Mouse (Mus musculus): ENCODE data around the gene Efna5. TPM values are rescaled to one million over a fixed set of nuclear protein-coding genes. Genes with fewer than 3 reads are reported as not detected.

Gene Efna5
- polyA plus RNA-seq, 1 experiment from 2014 or later, result 11.5 TPM

DNA sequence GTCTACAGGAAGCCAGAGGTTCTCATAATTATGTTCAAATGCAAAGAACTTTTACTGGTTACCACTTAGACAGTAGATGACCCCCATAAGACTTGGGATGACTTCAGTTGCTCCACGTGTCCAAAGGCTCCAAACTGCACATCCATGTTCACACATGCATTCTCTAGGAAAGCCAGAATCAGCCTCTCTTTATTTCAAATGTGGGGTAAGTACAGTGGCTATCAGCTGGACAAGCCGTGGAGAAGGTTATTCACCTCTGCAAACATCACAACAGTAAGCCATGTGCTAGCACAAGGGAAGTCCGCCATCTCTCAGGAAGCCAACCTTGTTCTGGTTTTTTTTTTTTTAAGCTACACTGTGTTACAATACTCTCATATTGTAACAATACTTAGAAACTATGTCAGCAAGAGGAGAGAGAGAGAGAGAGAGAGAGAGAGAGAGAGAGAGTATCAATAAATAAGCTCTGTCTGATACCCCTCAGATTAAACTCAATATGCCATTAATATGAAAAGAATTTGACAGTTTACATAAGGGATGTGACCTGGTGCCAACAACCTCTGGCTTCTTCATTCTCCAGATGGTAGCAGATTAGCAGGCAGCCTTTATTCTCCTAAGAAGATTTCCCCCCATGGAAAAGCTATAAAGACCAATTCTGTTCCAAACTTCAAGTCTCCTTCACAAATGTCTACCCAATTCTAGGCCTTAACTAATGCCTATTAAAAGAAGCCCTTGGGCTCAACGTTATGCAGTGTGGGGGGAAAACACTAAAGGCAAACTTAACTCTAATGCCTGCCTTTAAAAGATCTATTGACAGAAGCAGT is 95.1 kb downstream of the Efna5 start:
- Histone ChIP-seq H3K27ac (ENCODE audit: low read length) (no peak overlapping the region), H3K36me3 (ENCODE audit: control insufficient read depth, insufficient read depth, low read length) (no peaks in the 10 kb centered on the region), H3K4me1 (replicated peaks; ENCODE audit: control insufficient read depth, insufficient read depth, low read length) (peaks cover 8% of the 10 kb centered on the region), H3K9ac (ENCODE audit: low read length) (no peak overlapping the region), H3K4me3 (ENCODE audit: low read length) (no peak overlapping the region), H3K27me3 (ENCODE audit: control insufficient read depth, insufficient read depth, low read depth, low read length) (no peaks in the 10 kb centered on the region), H3K4me2 (ENCODE audit: low read depth, low read length) (no peak overlapping the region), H3K9me3 (ENCODE audit: control insufficient read depth, low read length) (no peaks in the 10 kb centered on the region)
- no peak for ATAC-seq (ENCODE audit: low read depth)
- WGBS, result 65% methylated on average over 4 of the region's 4 CpGs

DNA sequence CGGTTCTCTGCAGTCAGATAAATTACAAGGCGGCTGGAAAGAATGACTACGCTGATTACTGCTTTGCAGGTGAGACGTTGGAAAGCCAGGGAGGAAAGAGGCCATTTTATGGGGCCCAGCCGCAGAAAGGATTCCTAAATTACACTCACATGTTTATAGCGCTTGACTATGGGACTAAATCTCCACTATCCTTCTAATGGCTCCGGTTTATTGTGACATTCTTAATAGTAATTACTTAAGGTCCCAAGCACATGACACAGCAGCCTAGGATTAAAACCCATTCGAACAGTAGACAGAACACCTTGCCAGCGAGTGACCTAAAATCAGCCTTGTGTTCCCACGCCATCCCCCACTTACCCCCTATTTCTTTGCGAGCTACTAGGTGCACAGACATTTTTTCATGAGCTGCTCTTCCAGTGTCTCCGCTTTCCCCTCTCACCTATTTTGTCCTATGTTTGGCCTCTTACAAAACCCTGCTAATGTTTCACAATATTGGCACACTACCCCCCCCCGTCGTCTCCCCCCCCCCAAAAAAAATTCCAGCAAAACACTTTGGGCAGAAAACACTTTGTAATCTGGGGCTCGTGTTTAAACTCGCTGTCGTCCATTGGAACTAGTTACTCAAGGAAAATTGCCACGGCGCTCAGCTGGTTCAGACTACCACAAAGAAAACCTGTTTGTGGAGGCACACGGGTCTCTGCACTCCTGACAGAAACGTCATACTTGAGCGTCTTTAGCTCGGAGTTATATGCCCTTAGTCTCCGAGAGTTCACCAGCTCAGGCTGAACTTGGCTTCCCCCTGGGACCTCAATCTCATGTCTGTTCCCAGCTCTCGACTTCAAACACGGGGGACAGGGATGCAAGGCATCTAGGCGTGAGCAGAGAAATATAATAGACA is 96.6 kb downstream of the Efna5 start:
- H3K9ac ChIP-seq (ENCODE audit: low read length), result peak overlapping the region; percentile 38; the same call in 1 of the 2 replicates
- 31% methylated on average over 27 of the region's 27 CpGs for WGBS

DNA sequence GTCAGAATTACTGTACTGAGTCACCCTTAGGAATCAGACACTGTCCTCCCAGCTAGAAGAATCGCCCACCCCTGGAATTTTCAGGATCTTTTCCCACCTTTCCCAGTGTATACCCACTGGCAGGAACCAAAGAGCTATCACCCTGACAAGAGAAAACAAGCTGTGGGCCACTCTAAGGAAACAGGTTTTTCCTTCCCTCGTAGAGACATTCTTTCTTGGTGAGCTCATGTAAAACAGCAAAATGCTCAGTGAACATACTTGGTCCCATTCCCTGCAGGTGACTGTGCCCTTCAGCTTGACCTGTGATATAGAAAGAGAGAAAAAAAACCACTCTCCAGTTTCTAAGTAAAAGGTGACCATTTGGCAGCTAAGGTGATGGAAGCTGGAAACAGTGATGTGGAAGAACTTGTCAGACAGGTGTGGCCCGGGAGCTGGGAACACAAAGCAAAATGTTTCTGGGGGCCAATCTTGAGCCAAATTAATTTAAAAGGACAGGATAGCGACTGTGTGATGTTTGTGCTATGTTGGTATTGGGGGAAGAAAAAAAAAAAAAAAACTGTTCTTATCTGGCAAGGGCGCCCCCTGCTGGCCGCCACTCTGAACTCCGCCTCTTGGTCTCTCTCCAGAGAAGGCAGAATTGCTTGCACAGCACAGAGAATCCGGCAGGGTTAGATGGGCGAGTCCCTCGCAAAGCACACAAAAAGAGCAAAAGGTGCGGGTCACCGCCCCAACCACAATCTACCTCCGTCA is 97.4 kb downstream of the Efna5 start:
- 12% methylated on average over 13 of the region's 13 CpGs for WGBS
- ATAC-seq (ENCODE audit: low read depth), result peak; percentile 67
- Histone ChIP-seq H3K9ac (ENCODE audit: low read length) (0 out of 2 replicates have a peak overlapping the region, but pooled peaks have one; percentile 38), H3K4me2 (ENCODE audit: low read depth, low read length) (peak overlapping the region; percentile 54), H3K4me1 (replicated peaks; ENCODE audit: control insufficient read depth, insufficient read depth, low read length) (peaks cover 8% of the 10 kb centered on the region), H3K9me3 (ENCODE audit: control insufficient read depth, low read length) (no peaks in the 10 kb centered on the region), H3K27me3 (ENCODE audit: control insufficient read depth, insufficient read depth, low read depth, low read length) (no peaks in the 10 kb centered on the region), H3K36me3 (ENCODE audit: control insufficient read depth, insufficient read depth, low read length) (no peaks in the 10 kb centered on the region), H3K4me3 (ENCODE audit: low read length) (peak overlapping the region; percentile 35), H3K27ac (ENCODE audit: low read length) (peak overlapping the region; percentile 56)

More for the DNA sequence above, 96.6 kb downstream of the Efna5 start:
- no peaks in the 10 kb centered on the region for H3K36me3 ChIP-seq (ENCODE audit: control insufficient read depth, insufficient read depth, low read length)
- H3K4me1 ChIP-seq (replicated peaks; ENCODE audit: control insufficient read depth, insufficient read depth, low read length), result peaks cover 8% of the 10 kb centered on the region
- no peaks in the 10 kb centered on the region for H3K9me3 ChIP-seq (ENCODE audit: control insufficient read depth, low read length)
- ATAC-seq (ENCODE audit: low read depth), result 0 out of 2 replicates have a peak, but pooled peaks have one; percentile 12
- no peaks in the 10 kb centered on the region for H3K27me3 ChIP-seq (ENCODE audit: control insufficient read depth, insufficient read depth, low read depth, low read length)
- peak overlapping the region; percentile 35 for H3K4me3 ChIP-seq (ENCODE audit: low read length)
- peak overlapping the region; percentile 54 for H3K4me2 ChIP-seq (ENCODE audit: low read depth, low read length)
- H3K27ac ChIP-seq (ENCODE audit: low read length), result peak overlapping the region; percentile 56

DNA sequence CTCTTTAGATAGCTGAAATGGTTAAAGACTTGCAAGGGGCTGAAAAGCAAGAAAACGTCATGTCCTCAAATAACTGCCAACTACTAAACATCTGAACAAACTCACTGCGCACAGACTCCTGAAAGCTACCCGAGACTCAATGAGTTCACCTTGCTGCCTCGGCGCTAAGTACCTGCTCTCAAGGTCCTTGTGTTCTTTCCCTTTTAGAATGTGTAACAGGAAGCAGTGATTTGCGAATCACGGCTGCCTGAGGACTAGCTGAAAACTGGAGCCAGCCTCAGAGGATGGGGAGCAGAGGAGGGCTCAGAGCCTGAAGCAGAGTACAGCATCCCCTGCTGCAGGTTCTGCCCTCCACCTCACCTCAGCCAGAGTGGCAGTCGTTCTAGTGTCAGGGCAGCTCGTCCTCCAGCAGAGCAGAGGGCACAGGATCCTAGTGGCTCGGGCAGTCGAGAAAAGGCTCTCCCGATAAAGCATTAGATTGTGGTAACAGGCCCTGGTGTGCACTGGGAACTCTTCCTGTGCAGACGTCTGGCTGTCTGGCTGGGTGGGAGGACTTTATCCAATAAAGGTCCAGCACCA is 98.2 kb downstream of the Efna5 start:
- Histone ChIP-seq H3K4me2 (ENCODE audit: low read depth, low read length) (0 out of 2 replicates have a peak overlapping the region, but pooled peaks have one; percentile 28), H3K4me1 (replicated peaks; ENCODE audit: control insufficient read depth, insufficient read depth, low read length) (peaks cover 11% of the 10 kb centered on the region), H3K9ac (ENCODE audit: low read length) (no peak overlapping the region), H3K4me3 (ENCODE audit: low read length) (no peak overlapping the region), H3K27me3 (ENCODE audit: control insufficient read depth, insufficient read depth, low read depth, low read length) (no peaks in the 10 kb centered on the region), H3K27ac (ENCODE audit: low read length) (peak overlapping the region; percentile 53), H3K36me3 (ENCODE audit: control insufficient read depth, insufficient read depth, low read length) (no peaks in the 10 kb centered on the region), H3K9me3 (ENCODE audit: control insufficient read depth, low read length) (no peaks in the 10 kb centered on the region)
- WGBS, result 37% methylated on average over 13 of the region's 13 CpGs
- ATAC-seq (ENCODE audit: low read depth), result peak; percentile 47; the same call in 1 of the 2 replicates

GRCm38 (mm10) chr17:62781120-62781519 is 100.0 kb downstream of the Efna5 start:
- Histone ChIP-seq H3K36me3 (ENCODE audit: control insufficient read depth, insufficient read depth, low read length) (no peaks in the 10 kb centered on the region), H3K4me1 (replicated peaks; ENCODE audit: control insufficient read depth, insufficient read depth, low read length) (peaks cover 19% of the 10 kb centered on the region), H3K27ac (ENCODE audit: low read length) (no peak overlapping the region), H3K27me3 (ENCODE audit: control insufficient read depth, insufficient read depth, low read depth, low read length) (no peaks in the 10 kb centered on the region), H3K9ac (ENCODE audit: low read length) (no peak overlapping the region), H3K4me3 (ENCODE audit: low read length) (no peak overlapping the region), H3K4me2 (ENCODE audit: low read depth, low read length) (no peak overlapping the region), H3K9me3 (ENCODE audit: control insufficient read depth, low read length) (no peaks in the 10 kb centered on the region)
- WGBS, result 65% methylated on average over 6 of the region's 6 CpGs
- no peak for ATAC-seq (ENCODE audit: low read depth)

DNA sequence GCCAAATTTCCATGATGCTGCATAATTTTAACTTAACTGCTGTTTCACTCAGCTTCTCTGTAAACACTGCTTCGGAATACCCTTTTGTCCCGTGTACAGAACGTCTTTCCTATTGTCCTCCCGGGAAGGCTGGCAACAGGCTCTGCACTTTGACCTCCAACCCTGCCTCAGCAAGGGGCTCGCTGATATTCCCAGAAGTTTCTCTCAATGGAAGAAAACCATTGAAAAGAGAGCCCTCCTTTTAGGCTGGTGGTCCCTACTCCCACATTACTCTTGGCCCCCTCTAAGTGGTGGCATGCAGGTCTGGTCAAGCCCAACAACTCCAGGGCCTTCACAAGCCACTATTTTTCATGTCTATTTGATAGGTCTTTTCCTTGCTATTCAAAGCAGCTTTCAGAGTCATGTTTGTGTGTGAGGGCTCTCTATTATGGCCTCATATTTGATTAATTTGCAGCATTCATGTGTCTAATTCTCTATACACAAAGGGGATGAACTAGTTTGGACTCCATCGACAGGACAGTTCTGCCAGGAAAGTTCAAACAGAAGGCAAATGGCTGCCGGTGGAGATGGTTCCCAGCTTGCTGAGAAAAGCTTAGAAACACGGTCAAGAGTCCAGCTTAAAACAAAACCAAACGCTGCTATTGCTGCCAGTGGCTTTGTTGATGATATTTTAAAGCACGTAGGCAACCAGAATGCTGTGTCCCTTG is 103.1 kb downstream of the Efna5 start:
- H3K27ac ChIP-seq (ENCODE audit: low read length), result no peak overlapping the region
- 29% methylated on average over 10 of the region's 10 CpGs for WGBS
- no peak overlapping the region for H3K9ac ChIP-seq (ENCODE audit: low read length)
- ATAC-seq (ENCODE audit: low read depth), result peak; percentile 56
- no peaks in the 10 kb centered on the region for H3K27me3 ChIP-seq (ENCODE audit: control insufficient read depth, insufficient read depth, low read depth, low read length)
- H3K4me3 ChIP-seq (ENCODE audit: low read length), result no peak overlapping the region
- H3K4me1 ChIP-seq (replicated peaks; ENCODE audit: control insufficient read depth, insufficient read depth, low read length), result peaks cover 21% of the 10 kb centered on the region
- peak overlapping the region; percentile 30; the same call in 1 of the 2 replicates for H3K4me2 ChIP-seq (ENCODE audit: low read depth, low read length)
- no peaks in the 10 kb centered on the region for H3K9me3 ChIP-seq (ENCODE audit: control insufficient read depth, low read length)
- no peaks in the 10 kb centered on the region for H3K36me3 ChIP-seq (ENCODE audit: control insufficient read depth, insufficient read depth, low read length)

GRCm38 (mm10) chr17:62776710-62777109 is 104.4 kb downstream of the Efna5 start:
- H3K36me3 ChIP-seq (ENCODE audit: control insufficient read depth, insufficient read depth, low read length), result no peaks in the 10 kb centered on the region
- no peak overlapping the region for H3K9ac ChIP-seq (ENCODE audit: low read length)
- no peak overlapping the region for H3K4me3 ChIP-seq (ENCODE audit: low read length)
- no peaks in the 10 kb centered on the region for H3K9me3 ChIP-seq (ENCODE audit: control insufficient read depth, low read length)
- no peaks in the 10 kb centered on the region for H3K27me3 ChIP-seq (ENCODE audit: control insufficient read depth, insufficient read depth, low read depth, low read length)
- H3K27ac ChIP-seq (ENCODE audit: low read length), result no peak overlapping the region
- no peak for ATAC-seq (ENCODE audit: low read depth)
- peaks cover 18% of the 10 kb centered on the region for H3K4me1 ChIP-seq (replicated peaks; ENCODE audit: control insufficient read depth, insufficient read depth, low read length)
- 46% methylated on average over 3 of the region's 3 CpGs for WGBS
- H3K4me2 ChIP-seq (ENCODE audit: low read depth, low read length), result no peak overlapping the region

DNA sequence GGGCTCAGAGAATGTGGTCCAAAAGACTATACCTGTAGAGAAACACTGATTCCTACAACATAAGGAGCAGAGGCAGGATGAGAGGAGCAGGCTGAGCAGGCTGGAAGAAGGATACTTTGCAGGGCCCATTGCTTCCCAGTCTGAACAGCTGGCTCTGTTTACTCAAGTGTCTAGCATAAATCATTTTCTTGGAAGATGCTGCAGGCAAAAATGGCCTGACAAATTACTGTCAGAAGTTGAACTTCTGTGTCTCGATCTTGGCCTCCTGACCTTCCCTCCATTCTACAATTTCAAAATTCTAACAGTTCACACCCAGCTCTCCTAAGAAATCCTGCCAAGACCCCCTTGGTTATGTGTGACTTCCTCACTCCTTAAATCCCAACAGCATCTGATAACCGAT is 105.1 kb downstream of the Efna5 start:
- Histone ChIP-seq H3K27me3 (ENCODE audit: control insufficient read depth, insufficient read depth, low read depth, low read length) (no peaks in the 10 kb centered on the region), H3K4me2 (ENCODE audit: low read depth, low read length) (no peak overlapping the region), H3K4me3 (ENCODE audit: low read length) (no peak overlapping the region), H3K27ac (ENCODE audit: low read length) (no peak overlapping the region), H3K9me3 (ENCODE audit: control insufficient read depth, low read length) (no peaks in the 10 kb centered on the region), H3K36me3 (ENCODE audit: control insufficient read depth, insufficient read depth, low read length) (no peaks in the 10 kb centered on the region), H3K4me1 (replicated peaks; ENCODE audit: control insufficient read depth, insufficient read depth, low read length) (peaks cover 18% of the 10 kb centered on the region), H3K9ac (ENCODE audit: low read length) (no peak overlapping the region)
- 29% methylated on average over 2 of the region's 2 CpGs for WGBS
- ATAC-seq (ENCODE audit: low read depth), result peak; percentile 83
